Mouse (Mus musculus) hindbrain, embryonic 14.5 days (tissue): ENCODE results near the gene P3h4. TPM values are rescaled to one million over a fixed set of nuclear protein-coding genes. Genes with fewer than 3 reads are reported as not detected.

Experiments
- ATAC-seq: fragments of 200-750 bp; cut with Nextera tagmentation; 2 replicates; pipeline ENCODE4 v1.8.0; 2017; ENCODE audit warnings: moderate number of reproducible peaks, mild to moderate bottlenecking, moderate TSS enrichment, moderate library complexity; ENCODE audit not compliant: low FRiP score
- DNase-seq: peaks from one replicate; pipeline ENCODE4 v3.0.0-alpha.2; 2015; ENCODE audit warnings: low spot score
- H3K27ac ChIP-seq: fragments of 300-500 bp; sonication (generic); 2 replicates; pipeline ENCODE4 v1.5.1; 2014; ENCODE audit warnings: mild to moderate bottlenecking, moderate library complexity
- H3K27me3 ChIP-seq: fragments of 300-500 bp; sonication (generic); 2 replicates; pipeline ENCODE4 v1.6.1; 2014; ENCODE audit warnings: mild to moderate bottlenecking, low read length, mixed read lengths; ENCODE audit not compliant: control insufficient read depth, insufficient read depth
- H3K36me3 ChIP-seq: fragments of 300-500 bp; sonication (generic); replicated peaks from 2 replicates; pipeline ENCODE4 v1.6.1; 2014; ENCODE audit not compliant: control insufficient read depth, insufficient read depth
- H3K4me1 ChIP-seq: fragments of 300-500 bp; sonication (generic); replicated peaks from 2 replicates; pipeline ENCODE4 v1.6.1; 2014; ENCODE audit warnings: antibody characterized with exemption, low read length, mixed read lengths; ENCODE audit not compliant: control insufficient read depth, insufficient read depth
- H3K4me2 ChIP-seq: fragments of 300-500 bp; sonication (generic); replicated peaks from 2 replicates; pipeline ENCODE4 v1.6.1; 2014; ENCODE audit warnings: mild to moderate bottlenecking, moderate library complexity
- H3K4me3 ChIP-seq: fragments of 300-500 bp; sonication (generic); replicated peaks from 2 replicates; pipeline ENCODE4 v1.5.1; 2014; ENCODE audit warnings: mild to moderate bottlenecking, low read length
- H3K9ac ChIP-seq: fragments of 300-500 bp; sonication (generic); 2 replicates; pipeline ENCODE4 v1.6.1; 2014
- H3K9me3 ChIP-seq: fragments of 300-500 bp; sonication (generic); 2 replicates; pipeline ENCODE4 v1.6.1; 2016; ENCODE audit warnings: low read length; ENCODE audit not compliant: control insufficient read depth
- WGBS: fragments of 180-500 bp; shearing (Covaris S2); extraction: QIAGEN DNeasy Blood & Tissue Kit; methylation state at CpG from one replicate; pipeline ENCODE4 v1.1.7; 2014; 5-methylcytosine and 5-hydroxymethylcytosine counted together
- polyA plus RNA-seq: library from polyadenylated mRNA; unstranded; fragments of >200 nt; fragmentation: Nextera tagmentation; extraction: Ambion mirVana; gene quantifications from 2 replicates; pipeline ENCODE4 v1.2.1, GENCODE M21; 2014

Gene P3h4
- polyA plus RNA-seq, 1 experiment from 2014 or later: 20.4 TPM

DNA sequence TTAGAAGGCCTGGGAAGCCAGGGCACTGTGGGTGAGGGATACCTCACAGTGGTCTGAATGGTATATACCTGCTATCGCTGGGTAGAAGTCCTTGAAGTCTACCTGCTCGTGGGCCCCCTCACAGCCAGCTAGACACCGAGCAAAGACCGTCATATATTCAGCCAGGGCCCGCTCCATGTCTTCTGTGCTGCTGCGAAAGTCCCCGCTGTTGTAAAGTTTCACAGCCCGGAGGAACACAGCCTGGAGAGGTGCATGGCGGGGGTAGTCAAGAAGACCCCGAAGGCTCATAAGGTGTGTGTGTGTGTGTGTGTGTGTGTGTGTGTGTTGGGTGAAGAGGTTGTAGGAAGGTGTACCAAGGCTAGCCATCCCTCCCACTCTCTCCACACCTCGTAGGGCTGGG is 1.1 kb downstream of the P3h4 start:
- H3K4me2 ChIP-seq: peak overlapping the region; percentile 47
- peak overlapping the region; percentile 54 for H3K9ac ChIP-seq
- peaks cover 10% of the 10 kb centered on the region for H3K36me3 ChIP-seq
- H3K27me3 ChIP-seq: peaks cover 24% of the 10 kb centered on the region
- DNase-seq: no peak
- no peak overlapping the region for H3K27ac ChIP-seq
- WGBS: 77% methylated on average over 11 of the region's 11 CpGs
- H3K4me3 ChIP-seq: peak overlapping the region; percentile 39
- no peaks in the 10 kb centered on the region for H3K9me3 ChIP-seq
- no peak for ATAC-seq
- peaks cover 9% of the 10 kb centered on the region for H3K4me1 ChIP-seq

GRCm38 (mm10) chr11:100411736-100412135 is 2.9 kb downstream of the P3h4 start:
- WGBS: 86% methylated on average over 11 of the region's 11 CpGs
- H3K9me3 ChIP-seq: no peaks in the 10 kb centered on the region
- H3K27me3 ChIP-seq: peaks cover 21% of the 10 kb centered on the region
- no peak for ATAC-seq
- H3K4me1 ChIP-seq: peaks cover 9% of the 10 kb centered on the region
- no peak for DNase-seq
- H3K9ac ChIP-seq: no peak overlapping the region
- no peak overlapping the region for H3K4me3 ChIP-seq
- H3K4me2 ChIP-seq: no peak overlapping the region
- H3K27ac ChIP-seq: no peak overlapping the region
- peaks cover 12% of the 10 kb centered on the region for H3K36me3 ChIP-seq

GRCm38 (mm10) chr11:100409686-100410085 is 5.0 kb downstream of the P3h4 start:
- Histone ChIP-seq H3K4me2 (no peak overlapping the region), H3K27me3 (peaks cover under 1% of the 10 kb centered on the region; the same call in 1 of the 2 replicates), H3K27ac (no peak overlapping the region), H3K4me3 (no peak overlapping the region), H3K9ac (no peak overlapping the region), H3K9me3 (no peaks in the 10 kb centered on the region), H3K4me1 (peaks cover 9% of the 10 kb centered on the region), H3K36me3 (peaks cover 12% of the 10 kb centered on the region)
- DNase-seq: no peak
- WGBS: 80% methylated on average over 3 of the region's 3 CpGs
- ATAC-seq: no peak

- ATAC-seq (no peak), DNase-seq (no peak)
- Histone ChIP-seq H3K4me2 (no peak overlapping the region), H3K27me3 (no peaks in the 10 kb centered on the region), H3K9ac (no peak overlapping the region), H3K4me3 (no peak overlapping the region), H3K36me3 (peaks cover 12% of the 10 kb centered on the region), H3K27ac (no peak overlapping the region), H3K4me1 (peaks cover 6% of the 10 kb centered on the region; the same call in 1 of the 2 replicates), H3K9me3 (no peaks in the 10 kb centered on the region)
- 95% methylated on average over 12 of the region's 12 CpGs for WGBS
Measured at GRCm38 (mm10) chr11:100408835-100409462, 5.7 kb downstream of the P3h4 start.

DNA sequence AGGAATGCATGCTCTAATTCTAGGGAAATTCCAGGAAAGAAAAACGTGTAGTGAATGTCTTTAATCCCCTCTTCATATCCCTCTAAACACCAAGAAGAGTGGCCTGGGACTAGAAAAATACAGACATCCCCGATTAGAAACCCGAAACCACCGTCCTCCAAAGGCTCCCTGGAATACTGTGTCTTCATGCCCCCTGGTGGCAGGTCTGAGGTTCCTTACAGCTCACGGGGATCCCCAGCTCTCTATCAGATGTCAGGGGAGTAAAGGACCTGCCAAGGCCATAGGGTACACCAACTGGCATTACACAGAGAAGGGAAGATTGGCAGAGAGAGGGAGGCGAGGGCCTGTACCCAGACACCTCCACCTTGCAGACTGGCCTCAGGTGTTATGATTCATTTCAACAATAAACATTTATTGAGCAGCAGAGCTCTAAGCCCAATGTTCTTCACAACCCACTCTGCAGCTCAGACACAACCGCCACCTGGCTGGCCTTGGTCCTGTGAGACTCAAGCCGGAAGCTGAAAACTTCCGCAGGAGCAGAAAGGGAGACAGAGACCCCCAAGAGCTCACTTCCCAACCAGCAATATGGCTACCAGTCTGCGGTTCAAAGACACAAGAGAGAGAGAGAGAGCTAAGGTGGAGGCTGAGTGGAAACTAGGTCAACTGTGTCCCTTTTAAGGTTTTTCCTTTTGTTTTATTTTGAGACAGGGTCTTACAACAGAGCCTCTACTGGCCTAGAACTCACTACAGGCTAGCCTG is 6.4 kb downstream of the P3h4 start:
- Histone ChIP-seq H3K36me3 (peaks cover 12% of the 10 kb centered on the region), H3K9ac (no peak overlapping the region), H3K9me3 (no peaks in the 10 kb centered on the region), H3K4me1 (no peaks in the 10 kb centered on the region; the same call in 1 of the 2 replicates), H3K27me3 (no peaks in the 10 kb centered on the region), H3K4me3 (no peak overlapping the region), H3K4me2 (no peak overlapping the region), H3K27ac (no peak overlapping the region)
- no peak for ATAC-seq
- peak; percentile 67 for DNase-seq
- 47% methylated on average over 10 of the region's 10 CpGs for WGBS

DNA sequence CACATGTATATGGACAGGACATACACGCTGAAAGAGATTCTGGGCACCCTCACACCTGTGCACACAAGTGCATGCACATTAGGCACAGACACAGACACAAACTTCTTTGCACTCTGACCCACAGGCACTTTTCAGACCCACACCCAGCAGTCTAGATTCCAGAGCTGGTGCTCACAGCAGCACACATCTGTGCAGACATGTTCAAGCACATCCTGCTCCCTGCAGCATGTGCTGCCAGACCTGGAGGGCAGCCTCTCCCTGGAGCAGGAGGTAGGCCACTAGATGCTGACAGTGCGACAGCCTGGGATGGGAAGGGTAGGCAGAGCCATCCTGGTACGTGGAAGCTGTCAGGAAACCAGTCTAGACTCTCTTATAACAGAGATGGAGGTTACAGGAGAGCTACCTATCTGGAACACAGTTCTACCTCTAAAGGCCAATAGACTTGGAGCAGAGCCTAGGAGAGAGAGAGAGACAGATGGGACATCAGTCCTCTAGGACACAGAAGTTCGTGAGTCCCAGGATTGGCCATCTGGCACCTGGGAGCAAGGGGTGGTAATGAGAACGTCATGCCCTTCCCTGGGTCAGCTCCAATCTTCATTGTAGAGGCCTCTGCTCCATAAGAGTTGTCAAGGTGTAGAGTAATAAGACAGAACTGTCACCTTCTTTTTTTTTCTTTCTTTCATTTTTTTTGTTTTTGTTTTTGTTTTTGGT is 7.5 kb downstream of the P3h4 start:
- Histone ChIP-seq H3K9me3 (no peaks in the 10 kb centered on the region), H3K27ac (no peak overlapping the region), H3K4me1 (no peaks in the 10 kb centered on the region), H3K36me3 (peaks cover 12% of the 10 kb centered on the region), H3K27me3 (no peaks in the 10 kb centered on the region), H3K4me2 (no peak overlapping the region), H3K4me3 (no peak overlapping the region), H3K9ac (no peak overlapping the region)
- DNase-seq (no peak), ATAC-seq (no peak)
- 83% methylated on average over 5 of the region's 5 CpGs for WGBS

- peaks cover 12% of the 10 kb centered on the region for H3K36me3 ChIP-seq
- 81% methylated on average over 8 of the region's 8 CpGs for WGBS
- H3K9me3 ChIP-seq: no peaks in the 10 kb centered on the region
- no peak overlapping the region for H3K27ac ChIP-seq
- no peak overlapping the region for H3K9ac ChIP-seq
- no peaks in the 10 kb centered on the region for H3K4me1 ChIP-seq
- H3K4me2 ChIP-seq: no peak overlapping the region
- H3K27me3 ChIP-seq: no peaks in the 10 kb centered on the region
- DNase-seq (no peak), ATAC-seq (no peak)
- no peak overlapping the region for H3K4me3 ChIP-seq
Measured at GRCm38 (mm10) chr11:100406273-100406672, 8.4 kb downstream of the P3h4 start.

DNA sequence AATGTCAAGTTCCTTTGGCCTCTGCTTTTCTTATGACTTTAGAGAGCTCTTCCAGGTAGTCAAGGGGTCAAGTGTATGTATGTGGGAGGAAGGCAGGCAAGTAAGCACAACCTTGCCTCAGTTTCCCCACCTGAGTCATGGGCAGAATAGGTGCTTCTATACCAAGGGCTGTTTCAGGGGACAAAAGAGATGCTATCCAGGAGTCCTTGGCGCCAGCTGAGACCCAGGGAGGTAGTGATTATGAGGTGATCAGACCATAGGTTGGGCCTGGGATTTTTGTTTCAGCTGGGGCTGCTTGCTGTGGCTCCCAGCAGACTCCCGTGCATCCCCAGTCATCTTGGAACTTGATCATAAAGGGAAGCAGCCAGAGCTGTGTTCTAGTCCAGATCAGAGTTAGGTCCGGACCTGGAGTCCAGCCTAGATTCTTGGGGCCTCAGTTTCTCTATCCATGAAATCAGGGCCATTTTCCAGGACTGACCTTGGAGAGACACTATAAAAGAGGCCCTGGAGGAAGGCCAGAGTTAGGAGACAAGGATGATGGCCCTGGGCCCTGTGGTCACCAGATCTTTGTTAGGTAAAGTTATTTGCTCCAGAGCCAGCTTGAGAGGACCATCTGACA is 10.1 kb downstream of the P3h4 start:
- no peak overlapping the region for H3K27ac ChIP-seq
- H3K9me3 ChIP-seq: no peaks in the 10 kb centered on the region
- no peak for DNase-seq
- H3K27me3 ChIP-seq: no peaks in the 10 kb centered on the region
- peaks cover 12% of the 10 kb centered on the region for H3K36me3 ChIP-seq
- 85% methylated on average over 3 of the region's 3 CpGs for WGBS
- H3K4me1 ChIP-seq: no peaks in the 10 kb centered on the region
- ATAC-seq: no peak
- H3K9ac ChIP-seq: no peak overlapping the region
- no peak overlapping the region for H3K4me3 ChIP-seq
- H3K4me2 ChIP-seq: no peak overlapping the region
